Mouse (Mus musculus) forebrain, embryonic 10.5 days (tissue): Measurements from ENCODE around the gene Myh3. TPM values are rescaled to one million over a fixed set of nuclear protein-coding genes. Genes with fewer than 3 reads are reported as not detected.

Experiments used
- DNase-seq: peaks from one replicate; pipeline ENCODE4 v3.0.0-alpha.2; 2017; ENCODE audit warnings: low spot score; ENCODE audit errors: extremely low spot score
- H3K27ac ChIP-seq: fragments of 300-500 bp; sonication (generic); 2 replicates; pipeline ENCODE4 v1.5.1; 2016; ENCODE audit warnings: mild to moderate bottlenecking
- H3K27me3 ChIP-seq: fragments of 300-500 bp; sonication (generic); 2 replicates; pipeline ENCODE4 v1.6.1; 2016; ENCODE audit warnings: mild to moderate bottlenecking; ENCODE audit not compliant: poor library complexity, severe bottlenecking
- H3K36me3 ChIP-seq: fragments of 300-500 bp; sonication (generic); replicated peaks from 2 replicates; pipeline ENCODE4 v1.6.1; 2016; ENCODE audit warnings: mild to moderate bottlenecking, moderate library complexity
- H3K4me1 ChIP-seq: fragments of 300-500 bp; sonication (generic); 2 replicates; pipeline ENCODE4 v1.6.1; 2016
- H3K4me3 ChIP-seq: fragments of 300-500 bp; sonication (generic); 2 replicates; pipeline ENCODE4 v1.5.1; 2016; ENCODE audit warnings: mild to moderate bottlenecking, moderate library complexity
- H3K9me3 ChIP-seq: fragments of 300-500 bp; sonication (generic); 2 replicates; pipeline ENCODE4 v1.6.1; 2016; ENCODE audit warnings: mild to moderate bottlenecking, moderate library complexity
- WGBS: fragments of 180-500 bp; shearing (Covaris S2); methylation state at CpG from one replicate; pipeline ENCODE4 v1.1.7; 2016; 5-methylcytosine and 5-hydroxymethylcytosine counted together
- polyA plus RNA-seq: library from polyadenylated mRNA; unstranded; fragments of >200 nt; fragmentation: Nextera tagmentation; extraction: Ambion mirVana; gene quantifications from 2 replicates; pipeline ENCODE4 v1.2.1, GENCODE M21; 2016

Gene Myh3
- polyA plus RNA-seq, 1 experiment from 2014 or later: 0.37 TPM

DNA sequence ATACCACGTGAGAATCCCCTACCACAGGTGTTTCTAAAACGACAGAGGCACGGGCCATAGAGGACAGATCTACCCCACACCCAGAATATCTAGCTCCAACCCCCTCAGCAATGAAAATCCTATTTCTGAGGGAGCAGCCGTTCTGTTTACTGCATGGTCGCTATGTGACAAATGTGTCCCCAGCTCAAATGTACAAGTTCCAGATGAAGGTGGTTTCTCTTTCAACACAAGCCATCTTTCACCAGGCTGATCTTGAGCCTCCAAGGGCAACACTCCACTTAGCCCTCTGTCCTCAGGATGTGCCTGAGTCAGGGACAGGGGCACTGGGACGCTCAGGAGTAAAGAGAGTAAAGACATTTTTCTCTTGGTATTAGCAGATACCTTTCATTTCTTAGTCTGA, 62.9 kb downstream of the Myh3 start:
- no peaks in the 10 kb centered on the region for H3K9me3 ChIP-seq
- peaks cover 7% of the 10 kb centered on the region for H3K4me1 ChIP-seq
- H3K36me3 ChIP-seq: no peaks in the 10 kb centered on the region
- H3K27ac ChIP-seq: no peak overlapping the region
- H3K4me3 ChIP-seq: no peak overlapping the region
- 83% methylated on average over 6 of the region's 6 CpGs for WGBS
- DNase-seq: no peak
- no peaks in the 10 kb centered on the region for H3K27me3 ChIP-seq

DNA sequence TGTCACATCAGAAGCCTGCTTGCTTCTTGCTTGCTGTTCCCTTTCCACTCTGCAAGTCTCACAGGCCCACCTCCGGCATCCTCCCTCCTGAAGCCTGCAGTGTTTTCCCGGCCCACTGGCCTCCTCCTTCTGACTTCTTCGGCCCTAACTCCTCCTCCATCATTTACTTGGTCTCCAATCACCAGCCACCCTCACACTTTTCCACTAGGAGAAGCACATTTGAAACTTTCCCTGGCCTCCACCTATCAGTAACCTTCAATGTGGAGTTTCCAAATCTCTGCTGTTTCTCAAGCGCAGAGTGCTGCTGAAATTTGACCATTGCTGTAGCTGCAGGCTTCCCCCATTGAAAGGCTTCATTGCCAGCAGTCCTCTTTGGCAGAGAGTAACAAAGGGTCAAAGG, 63.9 kb downstream of the Myh3 start:
- 72% methylated on average over 4 of the region's 4 CpGs for WGBS

DNA sequence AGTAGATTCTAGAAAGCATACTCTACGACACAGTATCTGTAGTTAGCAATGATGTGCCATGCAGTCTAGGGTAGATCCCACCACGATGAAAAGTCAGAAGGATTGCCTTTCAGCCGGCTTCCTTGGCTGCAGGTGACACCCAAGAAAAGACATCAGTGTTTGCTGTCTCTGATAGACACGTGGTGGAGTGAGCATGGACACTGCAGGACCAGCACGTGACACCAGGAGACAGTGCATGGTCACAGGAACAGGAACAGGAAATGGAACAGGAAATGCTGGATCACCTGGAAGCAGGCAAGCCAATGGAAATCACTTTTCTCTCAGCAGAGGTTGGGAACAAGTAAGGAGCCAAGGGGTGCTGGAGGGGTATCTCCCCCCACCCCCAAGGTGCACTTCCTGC, 65.0 kb downstream of the Myh3 start:
- WGBS: 85% methylated on average over 5 of the region's 5 CpGs
- H3K36me3 ChIP-seq: no peaks in the 10 kb centered on the region
- H3K27me3 ChIP-seq: peaks cover 13% of the 10 kb centered on the region
- DNase-seq: no peak
- H3K9me3 ChIP-seq: no peaks in the 10 kb centered on the region
- peaks cover 7% of the 10 kb centered on the region for H3K4me1 ChIP-seq
- no peak overlapping the region for H3K27ac ChIP-seq
- no peak overlapping the region for H3K4me3 ChIP-seq

More for the DNA sequence above, 63.9 kb downstream of the Myh3 start:
- Histone ChIP-seq H3K27me3 (0 out of 2 replicates have a peak, but pooled peaks cover 3% of the 10 kb centered on the region), H3K27ac (no peak overlapping the region), H3K9me3 (no peaks in the 10 kb centered on the region), H3K4me3 (no peak overlapping the region), H3K4me1 (peaks cover 7% of the 10 kb centered on the region), H3K36me3 (no peaks in the 10 kb centered on the region)
- DNase-seq: no peak

DNA sequence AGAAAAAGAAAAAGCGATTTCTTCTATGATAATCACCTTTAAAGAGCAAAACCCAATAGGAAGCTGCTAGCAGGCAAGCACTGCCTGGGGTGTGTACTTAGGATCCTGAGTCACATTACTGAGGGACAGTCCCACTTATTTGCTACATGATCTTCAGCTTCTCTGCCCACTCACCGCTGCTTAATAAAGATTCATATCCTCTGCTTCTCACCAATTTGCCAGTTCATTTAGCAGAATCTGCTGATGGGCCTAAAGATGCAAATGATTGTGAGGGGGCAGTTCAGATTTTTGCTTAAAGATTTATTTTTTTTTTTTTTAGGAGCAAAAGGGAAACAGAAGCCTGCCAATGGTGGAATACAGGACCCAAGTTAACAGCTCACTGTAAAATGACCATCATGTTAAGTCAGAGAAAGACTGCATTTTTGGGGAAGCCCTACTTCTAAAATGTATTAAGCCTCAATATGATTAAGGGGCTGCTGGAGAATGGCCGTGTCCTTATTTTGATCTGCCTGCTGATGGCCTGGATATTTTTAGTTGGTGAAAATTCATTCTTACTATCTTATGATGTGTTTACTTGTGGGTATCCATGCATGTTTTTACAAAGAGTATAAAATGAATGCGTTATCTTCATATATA, 65.9 kb downstream of the Myh3 start:
- DNase-seq: no peak
- WGBS: 90% methylated on average over 4 of the region's 4 CpGs
- Histone ChIP-seq H3K27ac (no peak overlapping the region), H3K27me3 (peaks cover 13% of the 10 kb centered on the region), H3K9me3 (no peaks in the 10 kb centered on the region), H3K4me3 (no peak overlapping the region), H3K4me1 (peaks cover 15% of the 10 kb centered on the region), H3K36me3 (no peaks in the 10 kb centered on the region)

DNA sequence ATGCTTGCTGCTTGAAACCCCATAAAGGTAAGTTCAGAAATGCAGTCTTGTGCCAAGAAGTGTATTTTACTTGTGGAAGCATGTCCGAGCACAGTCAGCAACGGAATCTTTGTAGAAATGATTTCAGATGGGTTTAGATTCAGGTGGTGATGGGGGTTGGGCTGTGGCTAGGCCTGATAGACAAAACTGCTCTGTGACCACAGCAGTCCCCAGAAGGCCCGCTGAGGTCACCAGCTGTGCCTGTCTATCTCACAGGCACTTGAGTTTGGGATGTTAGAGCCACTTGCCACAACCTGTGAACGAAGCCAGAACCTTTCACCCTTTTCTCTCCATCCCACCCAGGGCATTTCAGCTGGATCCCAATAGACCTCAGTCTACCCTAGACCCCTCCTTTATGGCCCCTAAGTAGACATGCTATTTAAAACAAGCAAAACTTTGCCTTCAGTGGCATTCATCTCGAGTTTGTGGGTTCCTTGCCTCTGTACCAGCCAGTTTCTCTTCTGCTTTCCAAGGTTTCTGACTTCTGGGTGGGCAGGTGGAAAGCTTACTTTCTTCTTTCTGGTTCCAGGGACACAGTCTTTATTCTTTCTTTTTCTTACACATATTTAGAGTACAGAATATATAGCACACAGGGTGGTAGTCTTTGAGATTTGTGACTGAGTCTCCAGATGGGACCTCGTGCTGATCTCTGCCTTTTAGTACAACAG, 66.6 kb downstream of the Myh3 start:
- DNase-seq: no peak
- Histone ChIP-seq H3K27me3 (peaks cover 13% of the 10 kb centered on the region), H3K36me3 (no peaks in the 10 kb centered on the region), H3K27ac (no peak overlapping the region), H3K9me3 (no peaks in the 10 kb centered on the region), H3K4me1 (peaks cover 18% of the 10 kb centered on the region), H3K4me3 (no peak overlapping the region)
- WGBS: 76% methylated on average over 6 of the region's 6 CpGs

DNA sequence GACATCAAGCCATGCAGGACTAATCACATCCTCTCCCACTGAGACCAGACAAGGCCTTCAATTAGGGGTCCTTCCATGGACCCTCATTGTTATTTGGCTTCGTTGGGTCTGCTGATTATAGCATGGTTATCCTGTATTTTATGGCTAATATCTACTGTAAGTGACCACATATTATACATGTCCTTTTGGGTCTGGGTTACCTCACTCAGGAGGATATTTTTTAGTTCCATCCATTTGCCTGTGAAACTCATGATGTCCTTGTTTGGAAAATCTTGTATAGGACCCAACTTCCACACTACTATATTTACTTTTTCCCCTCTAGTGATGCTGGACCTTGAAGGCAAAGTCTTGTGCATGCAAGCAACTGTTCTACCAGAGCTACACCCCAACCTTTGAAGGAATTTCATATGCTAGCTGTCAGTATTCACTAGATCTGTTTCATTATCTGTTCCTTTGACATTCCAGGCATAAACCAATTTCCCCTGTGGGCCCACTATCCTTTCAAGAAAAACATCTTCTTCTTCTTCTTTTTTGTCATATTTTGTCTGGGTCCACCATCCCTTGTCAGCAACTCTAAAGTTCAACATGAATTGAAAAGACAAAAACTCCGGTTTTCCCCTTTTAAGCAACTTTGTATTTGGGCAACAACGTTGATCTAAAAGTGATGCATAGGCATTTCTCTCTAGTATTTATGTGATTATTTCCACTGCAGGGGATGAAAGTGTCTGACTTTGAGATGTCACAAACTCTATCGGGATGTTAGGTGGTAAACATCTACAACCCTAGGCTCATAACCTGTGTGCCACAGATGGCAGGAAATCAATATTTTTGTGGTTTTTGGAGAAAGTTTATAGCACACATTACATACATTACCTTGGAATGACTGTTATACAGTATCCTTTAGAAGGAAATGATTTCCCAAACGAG, 67.6 kb downstream of the Myh3 start:
- 88% methylated on average over 5 of the region's 5 CpGs for WGBS

DNA sequence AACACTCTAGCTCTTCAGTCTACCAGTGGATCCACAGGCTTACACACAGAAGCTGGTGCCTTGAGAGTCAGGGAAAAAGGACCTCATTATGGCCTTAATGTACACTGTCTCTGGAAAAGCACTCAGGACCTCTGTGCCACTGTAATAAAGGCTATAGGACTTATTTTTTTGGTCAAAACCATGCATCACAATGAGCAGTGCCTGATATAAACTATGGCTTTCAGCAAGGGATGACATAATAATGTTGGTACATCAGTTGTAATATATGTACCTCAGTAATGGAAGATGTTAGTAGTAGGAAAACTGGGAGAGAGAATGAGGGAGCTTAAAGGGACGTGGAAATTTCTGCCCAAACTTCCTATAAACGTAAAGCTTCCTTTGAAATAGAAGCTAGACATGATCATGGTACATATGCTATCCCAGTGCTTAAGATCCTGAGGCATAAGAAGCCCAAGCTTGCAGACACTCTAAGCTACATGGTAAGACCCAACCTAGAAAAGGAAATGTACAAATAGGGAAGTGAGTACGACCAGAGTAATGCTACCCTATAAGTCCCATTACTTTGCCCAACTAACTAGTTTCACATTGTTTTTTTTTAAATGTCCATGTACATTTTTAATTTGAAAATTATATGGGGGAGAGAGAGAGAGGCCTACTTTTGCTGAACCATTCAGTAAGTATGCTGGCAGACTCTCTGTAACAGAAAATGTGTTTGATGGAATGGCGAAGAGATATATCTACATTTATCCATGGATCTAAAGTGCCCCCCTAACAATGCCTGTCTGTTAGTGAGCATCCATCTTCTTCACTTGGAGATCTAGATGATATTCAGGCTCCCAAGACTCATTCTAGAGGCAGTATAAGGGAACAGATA, 68.5 kb downstream of the Myh3 start:
- 93% methylated on average over 4 of the region's 4 CpGs for WGBS
- Histone ChIP-seq H3K9me3 (no peaks in the 10 kb centered on the region), H3K36me3 (no peaks in the 10 kb centered on the region), H3K27me3 (peaks cover 13% of the 10 kb centered on the region), H3K27ac (no peak overlapping the region), H3K4me3 (no peak overlapping the region), H3K4me1 (peaks cover 19% of the 10 kb centered on the region)
- no peak for DNase-seq

More for the DNA sequence above, 67.6 kb downstream of the Myh3 start:
- no peak overlapping the region for H3K4me3 ChIP-seq
- DNase-seq: no peak
- H3K27me3 ChIP-seq: peaks cover 13% of the 10 kb centered on the region
- H3K9me3 ChIP-seq: no peaks in the 10 kb centered on the region
- H3K36me3 ChIP-seq: no peaks in the 10 kb centered on the region
- no peak overlapping the region for H3K27ac ChIP-seq
- H3K4me1 ChIP-seq: peaks cover 18% of the 10 kb centered on the region

DNA sequence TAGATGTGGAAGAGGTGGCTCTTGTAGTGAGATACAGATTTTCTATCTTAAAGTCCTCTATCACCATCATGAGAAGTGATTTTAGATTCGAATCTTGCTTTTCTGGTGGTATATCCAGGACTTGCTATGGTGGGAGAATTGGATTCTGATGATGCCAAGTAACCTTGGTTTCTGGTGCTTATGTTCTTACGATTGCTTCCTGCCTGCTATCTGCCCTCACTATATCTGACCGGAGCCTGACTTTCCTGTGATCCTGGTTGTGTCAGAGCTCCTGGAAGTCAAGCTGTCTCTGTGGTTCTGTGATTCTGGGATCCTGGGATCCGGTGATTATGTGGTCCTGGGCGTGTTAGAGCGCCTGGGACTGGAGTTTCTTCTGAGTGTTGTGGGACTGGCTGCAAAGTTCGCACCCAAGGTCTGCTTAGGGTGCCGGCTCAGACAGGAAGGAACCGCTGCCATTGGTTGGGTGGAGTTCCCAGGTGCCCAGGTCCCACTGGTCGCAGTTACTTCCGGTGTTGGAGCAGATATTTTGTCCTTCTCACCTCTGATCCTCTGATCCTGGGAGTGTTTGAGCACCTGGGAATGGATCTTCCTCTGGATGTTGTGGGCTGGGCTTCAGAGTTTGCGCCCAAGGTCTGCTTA, 69.3 kb downstream of the Myh3 start:
- Histone ChIP-seq H3K27ac (no peak overlapping the region), H3K4me3 (no peak overlapping the region), H3K36me3 (no peaks in the 10 kb centered on the region), H3K9me3 (no peaks in the 10 kb centered on the region), H3K4me1 (peaks cover 19% of the 10 kb centered on the region), H3K27me3 (peaks cover 13% of the 10 kb centered on the region)
- WGBS: 93% methylated on average over 12 of the region's 12 CpGs
- DNase-seq: no peak

DNA sequence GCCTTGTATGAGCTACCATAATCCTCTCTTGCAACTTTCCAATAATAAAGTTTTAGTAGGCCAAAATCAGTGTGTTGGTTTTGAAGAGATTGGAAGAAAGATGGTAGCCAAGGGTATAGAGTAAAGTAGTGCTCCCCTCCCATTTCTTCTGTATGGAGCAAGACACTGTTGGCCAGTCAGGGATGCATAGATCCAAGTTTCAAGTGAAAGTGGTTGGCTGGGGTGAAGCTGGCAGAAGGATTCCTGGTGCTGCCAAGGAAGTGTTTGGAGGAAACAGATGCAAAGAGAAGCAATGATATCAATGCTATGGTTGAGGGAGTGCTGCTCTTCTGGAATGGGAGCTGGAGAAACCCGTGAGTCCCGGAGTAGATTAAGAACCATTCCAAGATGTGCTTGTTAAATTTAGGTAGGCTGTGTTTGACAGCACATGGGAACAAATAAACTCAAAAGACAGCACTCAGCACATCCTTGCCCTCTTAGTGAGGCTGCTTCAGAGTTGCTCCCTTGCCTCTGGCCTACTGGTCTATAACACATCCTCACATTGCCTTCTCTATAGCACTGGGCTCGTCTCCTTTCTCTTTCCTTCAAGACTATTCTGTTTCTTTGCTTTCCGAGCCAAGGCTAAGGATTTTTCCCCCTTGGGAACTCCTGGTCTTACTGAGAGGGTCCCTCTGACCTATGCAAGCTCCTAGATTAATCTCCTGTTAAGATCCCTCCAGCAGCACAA, 70.3 kb downstream of the Myh3 start:
- H3K4me3 ChIP-seq: no peak overlapping the region
- 73% methylated on average over 4 of the region's 4 CpGs for WGBS
- H3K36me3 ChIP-seq: no peaks in the 10 kb centered on the region

DNA sequence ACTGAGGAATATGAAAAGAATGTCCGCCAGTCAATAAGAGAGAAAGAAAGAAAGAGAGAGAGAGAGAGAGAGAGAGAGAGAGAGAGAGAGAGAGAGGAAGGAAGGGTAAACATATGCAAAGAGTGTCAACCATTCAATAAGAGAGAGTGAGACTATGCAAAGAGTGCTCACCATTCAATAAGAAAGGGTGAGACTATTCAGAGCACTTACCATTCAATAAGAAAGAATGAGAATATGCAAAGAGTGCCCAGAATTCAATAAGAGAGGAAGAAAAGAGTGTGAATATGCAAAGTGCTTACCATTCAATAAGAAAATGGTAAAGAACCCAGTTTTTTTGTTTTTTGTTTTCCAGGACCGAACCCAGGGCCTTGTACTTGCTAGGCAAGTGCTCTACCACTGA, 72.1 kb downstream of the Myh3 start:
- no peaks in the 10 kb centered on the region for H3K9me3 ChIP-seq
- H3K36me3 ChIP-seq: no peaks in the 10 kb centered on the region
- peaks cover 13% of the 10 kb centered on the region for H3K27me3 ChIP-seq
- 89% methylated on average over 2 of the region's 2 CpGs for WGBS
- no peak overlapping the region for H3K4me3 ChIP-seq
- no peak for DNase-seq
- peaks cover 30% of the 10 kb centered on the region for H3K4me1 ChIP-seq
- no peak overlapping the region for H3K27ac ChIP-seq

More for the DNA sequence above, 70.3 kb downstream of the Myh3 start:
- peaks cover 27% of the 10 kb centered on the region for H3K4me1 ChIP-seq
- H3K27ac ChIP-seq: no peak overlapping the region
- H3K27me3 ChIP-seq: peaks cover 13% of the 10 kb centered on the region
- no peaks in the 10 kb centered on the region for H3K9me3 ChIP-seq
- no peak for DNase-seq

DNA sequence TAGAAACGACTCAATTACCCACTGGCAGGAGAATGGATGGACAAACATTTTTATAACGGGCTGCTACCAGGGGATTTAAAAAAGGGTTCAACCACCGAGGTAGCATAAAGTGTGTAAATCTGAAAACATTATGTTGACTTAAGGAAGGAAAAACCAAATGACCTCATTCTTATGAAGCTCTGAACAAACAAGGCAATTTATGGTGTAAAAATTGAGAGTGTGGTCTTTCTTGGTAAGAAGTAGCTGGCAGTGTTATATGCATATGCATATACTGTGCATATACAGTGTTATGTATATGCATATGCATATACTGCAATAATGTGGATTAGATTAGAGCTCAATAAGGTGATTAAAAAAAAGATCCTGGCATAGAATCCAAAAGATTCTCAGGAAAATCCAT, 73.1 kb downstream of the Myh3 start:
- H3K36me3 ChIP-seq: no peaks in the 10 kb centered on the region
- H3K4me3 ChIP-seq: no peak overlapping the region
- H3K27me3 ChIP-seq: peaks cover 13% of the 10 kb centered on the region
- H3K4me1 ChIP-seq: peaks cover 30% of the 10 kb centered on the region
- H3K27ac ChIP-seq: no peak overlapping the region
- DNase-seq: no peak
- no peaks in the 10 kb centered on the region for H3K9me3 ChIP-seq
- 82% methylated on average over 3 of the region's 3 CpGs for WGBS
